Mouse (Mus musculus) G1E (cell line): ENCODE results near the gene En1.

Experiments
- CTCF ChIP-seq: IDR thresholded peaks from 2 replicates; pipeline ENCODE4 v1.5.1; 2012; ENCODE audit warnings: low read depth, low read length, inconsistent platforms, mixed read lengths
- TAL1 ChIP-seq: conservative IDR thresholded peaks from 2 replicates; pipeline ENCODE4 v1.6.1; 2012; ENCODE audit warnings: low read depth, low read length, inconsistent platforms, mixed read lengths

DNA sequence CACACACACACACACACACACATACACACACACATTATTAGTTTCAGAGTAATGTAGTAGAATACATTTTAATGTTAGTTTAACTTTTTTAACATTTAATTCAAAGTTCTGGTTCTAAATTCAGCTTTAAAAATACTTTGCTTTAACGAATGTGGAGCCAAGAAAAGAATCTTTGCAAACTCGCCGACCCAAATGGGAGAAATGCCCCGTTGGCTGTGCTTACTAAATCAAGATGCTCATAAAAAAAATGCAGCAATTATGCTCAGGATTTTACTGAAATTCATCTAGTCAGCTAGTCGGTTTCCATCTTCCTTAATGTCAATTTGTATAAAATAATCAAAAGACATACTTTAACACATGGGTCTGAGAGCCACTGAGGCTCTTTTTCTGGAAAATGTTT lies 49.8 kb downstream of the En1 start:
- TF ChIP-seq TAL1 (no peak), CTCF (no peak)
